Mouse (Mus musculus): ENCODE measurements around the gene Chd4. TPM values are rescaled to one million over a fixed set of nuclear protein-coding genes. Genes with fewer than 3 reads are reported as not detected.
A peak's percentile ranks its signal among the peaks of the same experiment; 100 is the strongest.

Gene Chd4
- polyA plus RNA-seq, 1 experiment from 2014 or later: 72.0 TPM

GRCm38 (mm10) chr6:125146148-125146547 is 50.4 kb downstream of the Chd4 start:
- 43% methylated on average over 7 of the region's 7 CpGs for WGBS
- peak overlapping the region; percentile 68 for H3K4me3 ChIP-seq (ENCODE audit: low read length)
- H3K27ac ChIP-seq (ENCODE audit: low read length): no peak overlapping the region

GRCm38 (mm10) chr6:125146797-125147196 is 51.0 kb downstream of the Chd4 start:
- H3K27ac ChIP-seq (ENCODE audit: low read length): peak overlapping the region; percentile 76
- H3K9ac ChIP-seq (replicated peaks; ENCODE audit: low read length): peak overlapping the region; percentile 22; the same call in 1 of the 2 replicates
- no peaks in the 10 kb centered on the region for H3K9me3 ChIP-seq (ENCODE audit: low read length)
- 0 out of 2 replicates have a peak overlapping the region, but pooled peaks have one; percentile 79 for H3K4me2 ChIP-seq (replicated peaks; ENCODE audit: low read depth, low read length)
- no peak overlapping the region for H3K4me3 ChIP-seq (ENCODE audit: low read length)
- WGBS: 63% methylated on average over 4 of the region's 4 CpGs
- no peaks in the 10 kb centered on the region for H3K27me3 ChIP-seq (ENCODE audit: insufficient read depth, low read length)
- peaks cover 56% of the 10 kb centered on the region for H3K4me1 ChIP-seq (ENCODE audit: insufficient read depth, low read length)
- H3K36me3 ChIP-seq (ENCODE audit: insufficient read depth, low read length): peaks cover 21% of the 10 kb centered on the region
- no peak for ATAC-seq (ENCODE audit: low FRiP score, low TSS enrichment)

More at GRCm38 (mm10) chr6:125146148-125146547, 50.4 kb downstream of the Chd4 start:
- Histone ChIP-seq H3K9ac (replicated peaks; ENCODE audit: low read length) (peak overlapping the region; percentile 77; the same call in 1 of the 2 replicates), H3K4me2 (replicated peaks; ENCODE audit: low read depth, low read length) (peak overlapping the region; percentile 79), H3K9me3 (ENCODE audit: low read length) (no peaks in the 10 kb centered on the region), H3K4me1 (ENCODE audit: insufficient read depth, low read length) (peaks cover 56% of the 10 kb centered on the region), H3K36me3 (ENCODE audit: insufficient read depth, low read length) (peaks cover 24% of the 10 kb centered on the region), H3K27me3 (ENCODE audit: insufficient read depth, low read length) (no peaks in the 10 kb centered on the region)
- ATAC-seq (ENCODE audit: low FRiP score, low TSS enrichment): no peak

GRCm38 (mm10) chr6:125147329-125147728 is 51.5 kb downstream of the Chd4 start:
- Histone ChIP-seq H3K27me3 (ENCODE audit: insufficient read depth, low read length) (no peaks in the 10 kb centered on the region), H3K9me3 (ENCODE audit: low read length) (no peaks in the 10 kb centered on the region), H3K36me3 (ENCODE audit: insufficient read depth, low read length) (peaks cover 15% of the 10 kb centered on the region), H3K27ac (ENCODE audit: low read length) (peak overlapping the region; percentile 76), H3K4me2 (replicated peaks; ENCODE audit: low read depth, low read length) (0 out of 2 replicates have a peak overlapping the region, but pooled peaks have one; percentile 19), H3K4me1 (ENCODE audit: insufficient read depth, low read length) (peaks cover 56% of the 10 kb centered on the region), H3K9ac (replicated peaks; ENCODE audit: low read length) (peak overlapping the region; percentile 22; the same call in 1 of the 2 replicates), H3K4me3 (ENCODE audit: low read length) (no peak overlapping the region)
- 48% methylated on average over 10 of the region's 10 CpGs for WGBS
- no peak for ATAC-seq (ENCODE audit: low FRiP score, low TSS enrichment)

- ATAC-seq (ENCODE audit: low FRiP score, low TSS enrichment): peak; percentile 25
- WGBS: 35% methylated on average over 17 of the region's 18 CpGs
- Histone ChIP-seq H3K9me3 (ENCODE audit: low read length) (no peaks in the 10 kb centered on the region), H3K27me3 (ENCODE audit: insufficient read depth, low read length) (no peaks in the 10 kb centered on the region), H3K36me3 (ENCODE audit: insufficient read depth, low read length) (peaks cover 15% of the 10 kb centered on the region), H3K9ac (replicated peaks; ENCODE audit: low read length) (peak overlapping the region; percentile 33), H3K4me3 (ENCODE audit: low read length) (no peak overlapping the region), H3K4me2 (replicated peaks; ENCODE audit: low read depth, low read length) (peak overlapping the region; percentile 19), H3K27ac (ENCODE audit: low read length) (peak overlapping the region; percentile 76), H3K4me1 (ENCODE audit: insufficient read depth, low read length) (peaks cover 60% of the 10 kb centered on the region)
Measured at GRCm38 (mm10) chr6:125148251-125148925, 52.6 kb downstream of the Chd4 start.

- peak overlapping the region; percentile 33; the same call in 1 of the 2 replicates for H3K9ac ChIP-seq (replicated peaks; ENCODE audit: low read length)
- H3K4me1 ChIP-seq (ENCODE audit: insufficient read depth, low read length): peaks cover 60% of the 10 kb centered on the region
- no peaks in the 10 kb centered on the region for H3K27me3 ChIP-seq (ENCODE audit: insufficient read depth, low read length)
- peaks cover 13% of the 10 kb centered on the region for H3K36me3 ChIP-seq (ENCODE audit: insufficient read depth, low read length)
- peak overlapping the region; percentile 76 for H3K27ac ChIP-seq (ENCODE audit: low read length)
- 0 out of 2 replicates have a peak, but pooled peaks have one; percentile 7 for ATAC-seq (ENCODE audit: low FRiP score, low TSS enrichment)
- WGBS: 47% methylated on average over 16 of the region's 16 CpGs
- peak overlapping the region; percentile 19 for H3K4me2 ChIP-seq (replicated peaks; ENCODE audit: low read depth, low read length)
- no peaks in the 10 kb centered on the region for H3K9me3 ChIP-seq (ENCODE audit: low read length)
- H3K4me3 ChIP-seq (ENCODE audit: low read length): no peak overlapping the region
Measured at GRCm38 (mm10) chr6:125148926-125149568, 53.3 kb downstream of the Chd4 start.

GRCm38 (mm10) chr6:125149569-125149950 is 53.8 kb downstream of the Chd4 start:
- H3K27me3 ChIP-seq (ENCODE audit: insufficient read depth, low read length): no peaks in the 10 kb centered on the region
- H3K9me3 ChIP-seq (ENCODE audit: low read length): no peaks in the 10 kb centered on the region
- H3K27ac ChIP-seq (ENCODE audit: low read length): peak overlapping the region; percentile 76; the same call in 1 of the 2 replicates
- ATAC-seq (ENCODE audit: low FRiP score, low TSS enrichment): no peak
- H3K4me3 ChIP-seq (ENCODE audit: low read length): no peak overlapping the region
- peaks cover 57% of the 10 kb centered on the region for H3K4me1 ChIP-seq (ENCODE audit: insufficient read depth, low read length)
- whole genome bisulfite sequencing: 63% methylated on average over 7 of the region's 7 CpGs
- no peak overlapping the region; the same call in 1 of the 2 replicates for H3K9ac ChIP-seq (replicated peaks; ENCODE audit: low read length)
- H3K4me2 ChIP-seq (replicated peaks; ENCODE audit: low read depth, low read length): no peak overlapping the region
- peaks cover 12% of the 10 kb centered on the region; the same call in 1 of the 2 replicates for H3K36me3 ChIP-seq (ENCODE audit: insufficient read depth, low read length)

GRCm38 (mm10) chr6:125152212-125153017 is 56.6 kb downstream of the Chd4 start:
- H3K9ac ChIP-seq (replicated peaks; ENCODE audit: low read length): 0 out of 2 replicates have a peak overlapping the region, but pooled peaks have one; percentile 16
- no peak for ATAC-seq (ENCODE audit: low FRiP score, low TSS enrichment)
- no peak overlapping the region for H3K4me3 ChIP-seq (ENCODE audit: low read length)
- no peaks in the 10 kb centered on the region for H3K27me3 ChIP-seq (ENCODE audit: insufficient read depth, low read length)
- no peak overlapping the region for H3K27ac ChIP-seq (ENCODE audit: low read length)
- H3K4me1 ChIP-seq (ENCODE audit: insufficient read depth, low read length): peaks cover 34% of the 10 kb centered on the region
- 64% methylated on average over 22 of the region's 22 CpGs for WGBS
- no peaks in the 10 kb centered on the region for H3K9me3 ChIP-seq (ENCODE audit: low read length)
- H3K36me3 ChIP-seq (ENCODE audit: insufficient read depth, low read length): peaks cover 12% of the 10 kb centered on the region; the same call in 1 of the 2 replicates
- H3K4me2 ChIP-seq (replicated peaks; ENCODE audit: low read depth, low read length): no peak overlapping the region

- 65% methylated on average over 5 of the region's 5 CpGs for WGBS
- peaks cover 34% of the 10 kb centered on the region for H3K4me1 ChIP-seq (ENCODE audit: insufficient read depth, low read length)
- H3K4me2 ChIP-seq (replicated peaks; ENCODE audit: low read depth, low read length): no peak overlapping the region
- H3K4me3 ChIP-seq (ENCODE audit: low read length): no peak overlapping the region
- H3K27ac ChIP-seq (ENCODE audit: low read length): no peak overlapping the region
- 0 out of 2 replicates have a peak overlapping the region, but pooled peaks have one; percentile 16 for H3K9ac ChIP-seq (replicated peaks; ENCODE audit: low read length)
- no peaks in the 10 kb centered on the region for H3K27me3 ChIP-seq (ENCODE audit: insufficient read depth, low read length)
- no peaks in the 10 kb centered on the region for H3K9me3 ChIP-seq (ENCODE audit: low read length)
- no peak for ATAC-seq (ENCODE audit: low FRiP score, low TSS enrichment)
- H3K36me3 ChIP-seq (ENCODE audit: insufficient read depth, low read length): peaks cover 12% of the 10 kb centered on the region; the same call in 1 of the 2 replicates
Measured at GRCm38 (mm10) chr6:125153018-125153389, 57.2 kb downstream of the Chd4 start.

GRCm38 (mm10) chr6:125153682-125154081 is 57.9 kb downstream of the Chd4 start:
- Histone ChIP-seq H3K9me3 (ENCODE audit: low read length) (no peaks in the 10 kb centered on the region), H3K27me3 (ENCODE audit: insufficient read depth, low read length) (no peaks in the 10 kb centered on the region), H3K4me3 (ENCODE audit: low read length) (no peak overlapping the region), H3K4me2 (replicated peaks; ENCODE audit: low read depth, low read length) (no peak overlapping the region), H3K36me3 (ENCODE audit: insufficient read depth, low read length) (peaks cover 12% of the 10 kb centered on the region; the same call in 1 of the 2 replicates), H3K4me1 (ENCODE audit: insufficient read depth, low read length) (peaks cover 27% of the 10 kb centered on the region), H3K27ac (ENCODE audit: low read length) (no peak overlapping the region), H3K9ac (replicated peaks; ENCODE audit: low read length) (no peak overlapping the region)
- 73% methylated on average over 4 of the region's 4 CpGs for WGBS
- no peak for ATAC-seq (ENCODE audit: low FRiP score, low TSS enrichment)

Measured in kidney, embryonic 16.5 days (tissue).